Mouse (Mus musculus): ENCODE measurements around the gene Ccdc149.

DNA sequence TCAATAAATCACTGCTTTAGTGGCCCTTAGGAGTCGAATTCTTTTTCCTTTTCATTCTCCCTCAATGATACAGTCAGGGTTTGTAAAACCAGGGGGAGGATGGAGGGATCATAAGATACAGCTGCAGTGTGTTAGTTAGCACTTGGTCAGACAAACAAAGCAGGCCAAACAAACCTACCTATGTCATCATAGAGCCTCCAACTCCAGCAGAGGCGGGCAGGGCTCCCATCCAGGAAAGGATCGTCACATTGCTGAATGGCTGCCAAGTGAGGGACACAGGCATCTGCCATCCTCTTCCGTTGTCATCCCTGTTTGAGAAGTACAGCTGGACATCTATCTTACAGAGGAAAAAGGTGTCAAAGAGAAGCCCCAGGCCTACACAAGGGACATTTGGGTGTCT is 116.9 kb downstream of the Ccdc149 start:
- TF ChIP-seq CTCF (conservative IDR thresholded peaks at IDR 0.05 in 1 of 2, IDR thresholded peaks at IDR 0.05 in 1 of 2; ENCODE audit: low read depth in 2 of 2, low read length in 2 of 2) (no peak), CHD1 (IDR thresholded peaks at IDR 0.05; ENCODE audit: low read depth, low read length) (no peak), POLR2A (IDR thresholded peaks at IDR 0.05; ENCODE audit: low read depth, low read length) (no peak), MAFK (IDR thresholded peaks at IDR 0.05; ENCODE audit: insufficient replicate concordance, low read length) (no peak)
